Mouse (Mus musculus): ENCODE results near the gene C4bp. TPM values are rescaled to one million over a fixed set of nuclear protein-coding genes. Genes with fewer than 3 reads are reported as not detected.

C4bp gene
- total and polyA plus RNA-seq, 3 experiments, result not detected

- no peak for DNase-seq
Measured at GRCm38 (mm10) chr1:130644103-130644502, 17.3 kb downstream of the C4bp start.

GRCm38 (mm10) chr1:130640967-130641366 is 20.5 kb downstream of the C4bp start:
- DNase-seq, result no peak
- no peaks in the 10 kb centered on the region for H3K36me3 ChIP-seq (ENCODE audit: control insufficient read depth, insufficient read depth, low read length)
- H3K27ac ChIP-seq, result no peak overlapping the region
- H3K9ac ChIP-seq (ENCODE audit: low read depth, low read length), result no peak overlapping the region
- H3K4me1 ChIP-seq (ENCODE audit: control insufficient read depth, insufficient read depth, low read length), result no peaks in the 10 kb centered on the region
- no peak overlapping the region for H3K4me3 ChIP-seq
- H3K27me3 ChIP-seq (ENCODE audit: control insufficient read depth, insufficient read depth, low read length), result no peaks in the 10 kb centered on the region
- intact Hi-C loops (cut with DNase I), result no loop called here
- H3K79me2 ChIP-seq (replicated peaks; ENCODE audit: control insufficient read depth, insufficient read depth, low read length), result no peaks in the 10 kb centered on the region
- TF ChIP-seq POLR2A (IDR thresholded peaks at IDR 0.05; ENCODE audit: insufficient read depth, low read depth, low read length) (no peak), EP300 (IDR thresholded peaks at IDR 0.05; ENCODE audit: insufficient read depth, low read depth, low read length) (no peak), CTCF (IDR thresholded peaks at IDR 0.05) (no peak)

More at GRCm38 (mm10) chr1:130644103-130644502, 17.3 kb downstream of the C4bp start:
- no peaks in the 10 kb centered on the region for H3K79me2 ChIP-seq (replicated peaks; ENCODE audit: control insufficient read depth, insufficient read depth, low read length)
- intact Hi-C loops (cut with DNase I), result no loop called here
- no peak overlapping the region for H3K9ac ChIP-seq (ENCODE audit: low read depth, low read length)
- H3K36me3 ChIP-seq (ENCODE audit: control insufficient read depth, insufficient read depth, low read length), result no peaks in the 10 kb centered on the region
- TF ChIP-seq EP300 (IDR thresholded peaks at IDR 0.05; ENCODE audit: insufficient read depth, low read depth, low read length) (no peak), POLR2A (IDR thresholded peaks at IDR 0.05; ENCODE audit: insufficient read depth, low read depth, low read length) (no peak)
- no peaks in the 10 kb centered on the region for H3K4me1 ChIP-seq (ENCODE audit: control insufficient read depth, insufficient read depth, low read length)
- 42% methylated on average over 4 of the region's 4 CpGs for WGBS
- H3K4me3 ChIP-seq, result no peak overlapping the region
- no peak overlapping the region for H3K27ac ChIP-seq
- H3K27me3 ChIP-seq (ENCODE audit: control insufficient read depth, insufficient read depth, low read length), result no peaks in the 10 kb centered on the region

GRCm38 (mm10) chr1:130633761-130634410 is 27.5 kb downstream of the C4bp start:
- 20% methylated on average over 16 of the region's 16 CpGs for WGBS
- TF ChIP-seq POLR2A (IDR thresholded peaks at IDR 0.05; ENCODE audit: insufficient read depth, low read depth, low read length) (no peak), CTCF (IDR thresholded peaks at IDR 0.05) (peak; percentile 88)
- intact Hi-C loops (cut with DNase I), result loop anchor here (1.0 to 5.0 kb wide), 2 partner anchors 67 to 86 kb away; no protein-coding TSS in a partner anchor

GRCm38 (mm10) chr1:130633316-130633715 is 28.1 kb downstream of the C4bp start:
- TF ChIP-seq POLR2A (IDR thresholded peaks at IDR 0.05; ENCODE audit: insufficient read depth, low read depth, low read length) (no peak), EP300 (IDR thresholded peaks at IDR 0.05; ENCODE audit: insufficient read depth, low read depth, low read length) (no peak), CTCF (IDR thresholded peaks at IDR 0.05) (no peak)
- Histone ChIP-seq H3K79me2 (replicated peaks; ENCODE audit: control insufficient read depth, insufficient read depth, low read length) (no peaks in the 10 kb centered on the region), H3K9ac (ENCODE audit: low read depth, low read length) (no peak overlapping the region), H3K4me1 (ENCODE audit: control insufficient read depth, insufficient read depth, low read length) (no peaks in the 10 kb centered on the region), H3K4me3 (no peak overlapping the region), H3K36me3 (ENCODE audit: control insufficient read depth, insufficient read depth, low read length) (no peaks in the 10 kb centered on the region), H3K27ac (no peak overlapping the region), H3K27me3 (ENCODE audit: control insufficient read depth, insufficient read depth, low read length) (no peaks in the 10 kb centered on the region)
- no peak for DNase-seq
- 82% methylated on average over 8 of the region's 8 CpGs for WGBS
- intact Hi-C loops (cut with DNase I), result loop anchor here (5.0 kb wide), 1 partner anchor 66 kb away; no protein-coding TSS in a partner anchor

More at GRCm38 (mm10) chr1:130633761-130634410, 27.5 kb downstream of the C4bp start:
- DNase-seq, result peak; percentile 63 to 78
- Histone ChIP-seq H3K36me3 (ENCODE audit: control insufficient read depth, insufficient read depth, low read length) (no peaks in the 10 kb centered on the region), H3K27ac (no peak overlapping the region), H3K4me3 (no peak overlapping the region), H3K27me3 (ENCODE audit: control insufficient read depth, insufficient read depth, low read length) (no peaks in the 10 kb centered on the region), H3K9ac (ENCODE audit: low read depth, low read length) (no peak overlapping the region), H3K4me1 (ENCODE audit: control insufficient read depth, insufficient read depth, low read length) (no peaks in the 10 kb centered on the region), H3K79me2 (replicated peaks; ENCODE audit: control insufficient read depth, insufficient read depth, low read length) (no peaks in the 10 kb centered on the region)

- Histone ChIP-seq H3K27ac (no peak within 1 kb of the TSS), H3K9ac (ENCODE audit: low read depth, low read length) (no peak within 1 kb of the TSS), H3K4me1 (ENCODE audit: control insufficient read depth, insufficient read depth, low read length) (no peaks in the 10 kb centered on the region), H3K79me2 (replicated peaks; ENCODE audit: control insufficient read depth, insufficient read depth, low read length) (no peaks in the 10 kb centered on the region), H3K36me3 (ENCODE audit: control insufficient read depth, insufficient read depth, low read length) (no peaks in the 10 kb centered on the region), H3K27me3 (ENCODE audit: control insufficient read depth, insufficient read depth, low read length) (no peaks in the 10 kb centered on the region), H3K4me3 (no peak within 1 kb of the TSS)
- no peak for TF ChIP-seq EP300 (IDR thresholded peaks at IDR 0.05; ENCODE audit: insufficient read depth, low read depth, low read length)
- TF ChIP-seq POLR2A (IDR thresholded peaks at IDR 0.05; ENCODE audit: insufficient read depth, low read depth, low read length), result no peak
- TF ChIP-seq CTCF (IDR thresholded peaks at IDR 0.05), result no peak
- DNase-seq, result no peak
- 90% methylated on average over 2 of the region's 2 CpGs for WGBS
- intact Hi-C loops (cut with DNase I), result no loop called here
Measured at GRCm38 (mm10) chr1:130629521-130629920, 31.9 kb downstream of the C4bp start, which contains the start of gene Zp3r. TSS of gene Zp3r (minus strand) at chr1:130629621.

- no peak overlapping the region for H3K9ac ChIP-seq (ENCODE audit: low read depth, low read length)
- H3K4me1 ChIP-seq (ENCODE audit: control insufficient read depth, insufficient read depth, low read length), result no peaks in the 10 kb centered on the region
- TF ChIP-seq CTCF (IDR thresholded peaks at IDR 0.05) (no peak), EP300 (IDR thresholded peaks at IDR 0.05; ENCODE audit: insufficient read depth, low read depth, low read length) (no peak), POLR2A (IDR thresholded peaks at IDR 0.05; ENCODE audit: insufficient read depth, low read depth, low read length) (no peak)
- no peaks in the 10 kb centered on the region for H3K36me3 ChIP-seq (ENCODE audit: control insufficient read depth, insufficient read depth, low read length)
- no peak for DNase-seq
- intact Hi-C loops (cut with DNase I), result no loop called here
- WGBS, result 76% methylated on average over 2 of the region's 2 CpGs
- no peaks in the 10 kb centered on the region for H3K79me2 ChIP-seq (replicated peaks; ENCODE audit: control insufficient read depth, insufficient read depth, low read length)
- H3K27me3 ChIP-seq (ENCODE audit: control insufficient read depth, insufficient read depth, low read length), result no peaks in the 10 kb centered on the region
- no peak overlapping the region for H3K4me3 ChIP-seq
- no peak overlapping the region for H3K27ac ChIP-seq
Measured at GRCm38 (mm10) chr1:130596291-130596690, 65.1 kb downstream of the C4bp start.

Measured in heart, adult 2 months (tissue).